Mouse (Mus musculus) c-Kit-positive CD71-positive TER-119-positive erythroid progenitor cells, embryonic 14.5 days (primary cell): ENCODE measurements at regions not wholly inside any gene's neighbourhood (a gene's known extent, or its start where the extent isn't known, plus 50 kb on each side); places are given as distances from the start of the nearest gene placed in this dataset.

Experiments
- DNase-seq: peaks from one replicate; pipeline ENCODE4 v3.0.0-alpha.2; 2013; ENCODE audit warnings: low spot score

DNA sequence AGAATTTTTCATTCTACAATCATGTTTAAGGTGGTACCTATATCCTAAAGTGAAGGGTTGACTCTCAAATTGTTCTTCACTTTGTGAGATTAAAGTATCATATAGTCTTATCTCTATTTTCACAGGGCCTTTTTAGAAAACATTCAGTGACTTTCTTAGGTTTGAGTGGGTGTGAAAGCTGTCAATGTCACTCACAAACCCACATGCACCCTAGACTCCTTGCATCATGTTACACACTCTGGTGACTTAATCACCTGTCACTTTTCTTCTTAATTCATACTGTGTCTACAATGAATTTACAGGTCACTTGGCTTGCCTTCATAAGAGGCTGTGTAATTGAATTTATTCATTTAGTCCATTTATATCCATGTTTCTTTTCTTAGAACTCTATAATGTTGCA, 1026.8 kb upstream of the Alcam start:
- no peak for DNase-seq

DNA sequence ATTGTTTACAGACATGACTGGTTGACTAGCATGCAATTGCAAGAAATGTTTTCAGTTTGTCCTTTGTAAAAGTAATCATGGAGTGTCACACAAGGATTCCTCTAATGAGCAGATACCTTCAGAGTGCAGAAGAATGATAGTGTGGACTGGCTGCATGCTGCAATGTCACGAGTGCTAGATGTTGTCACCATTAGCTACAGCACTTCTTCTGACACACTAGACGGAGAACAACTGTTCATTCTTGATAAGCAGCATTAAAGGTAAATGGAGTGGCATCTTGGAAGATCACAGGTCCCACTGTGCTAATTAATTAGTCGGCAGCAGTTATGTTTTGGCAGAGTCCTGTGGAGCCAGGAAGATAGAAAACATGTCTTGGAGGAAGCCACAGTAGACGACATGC, 985.6 kb upstream of the Alcam start:
- no peak for DNase-seq

DNA sequence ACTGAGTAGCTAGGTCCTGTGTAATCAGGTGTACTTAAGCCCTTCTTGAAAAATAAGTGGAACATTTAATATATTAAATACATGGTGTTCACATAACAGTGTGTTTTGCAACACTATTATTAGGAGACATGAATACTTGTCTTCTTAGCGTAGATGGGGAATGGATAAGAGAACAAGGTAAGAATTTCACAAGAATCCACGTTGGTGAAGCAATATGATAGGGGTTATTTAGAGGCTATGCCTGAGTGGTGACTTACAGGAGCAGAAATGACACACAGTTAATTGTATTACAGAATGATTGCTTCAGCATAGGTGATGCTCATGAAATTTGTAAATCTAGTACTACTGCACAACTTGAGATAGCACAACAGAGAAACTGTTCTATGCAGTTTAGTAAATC, 964.5 kb upstream of the Alcam start:
- no peak for DNase-seq

DNA sequence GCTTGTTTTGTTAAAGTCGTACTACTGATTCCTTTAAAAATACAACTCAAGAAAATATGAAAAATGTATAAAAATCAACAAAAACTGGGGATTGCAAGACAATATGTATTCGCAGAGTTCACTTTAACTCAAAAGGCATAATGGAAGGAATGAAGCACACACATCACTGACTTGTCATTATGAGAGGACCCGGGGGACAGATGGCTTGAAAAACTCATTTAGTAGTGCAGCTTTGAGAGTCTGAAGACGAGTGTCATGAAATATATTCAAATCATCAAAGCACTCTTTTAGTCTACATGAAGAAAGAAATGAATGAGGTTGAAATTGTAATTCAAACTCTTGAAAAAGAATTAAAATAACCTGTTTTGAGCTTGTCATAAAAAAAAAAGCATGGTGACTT, 931.3 kb upstream of the Alcam start:
- DNase-seq: no peak

DNA sequence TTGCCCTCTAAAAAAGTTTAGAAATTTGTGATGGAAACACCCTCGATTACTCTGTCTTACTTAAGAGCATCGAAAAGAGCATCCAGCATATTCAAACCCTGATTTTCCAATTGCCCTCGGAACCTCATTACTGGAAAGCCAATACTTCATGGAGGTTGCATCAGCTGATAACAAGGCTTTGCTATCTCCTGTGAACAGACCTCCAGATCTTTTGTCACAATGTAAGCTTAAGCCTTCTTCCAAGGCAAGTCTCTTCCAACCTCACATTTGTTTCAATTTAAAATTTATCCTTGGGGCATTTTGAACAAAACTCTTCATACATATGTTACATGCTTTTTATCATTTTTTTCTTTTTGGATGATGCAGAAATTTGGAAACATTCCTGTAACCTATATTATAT, 888.3 kb upstream of the Alcam start:
- no peak for DNase-seq

DNA sequence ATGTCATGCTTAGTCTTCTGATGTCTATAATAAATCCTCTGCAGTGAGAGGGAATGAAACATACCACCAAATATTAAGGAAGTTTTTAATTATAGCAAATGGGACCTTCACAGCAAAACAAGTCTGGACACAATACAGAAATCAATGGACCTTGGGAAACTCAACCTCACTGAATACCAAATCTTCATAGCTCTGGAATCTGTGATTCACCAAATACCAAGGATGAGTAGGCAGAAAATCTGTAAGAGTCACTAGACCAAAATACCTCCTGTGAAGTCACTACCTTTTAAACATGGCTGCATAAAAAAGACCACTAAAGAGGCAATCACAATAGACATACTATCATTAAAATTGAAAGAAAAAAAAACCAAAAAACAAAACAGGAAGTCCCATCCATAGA, 872.5 kb upstream of the Alcam start:
- no peak for DNase-seq

DNA sequence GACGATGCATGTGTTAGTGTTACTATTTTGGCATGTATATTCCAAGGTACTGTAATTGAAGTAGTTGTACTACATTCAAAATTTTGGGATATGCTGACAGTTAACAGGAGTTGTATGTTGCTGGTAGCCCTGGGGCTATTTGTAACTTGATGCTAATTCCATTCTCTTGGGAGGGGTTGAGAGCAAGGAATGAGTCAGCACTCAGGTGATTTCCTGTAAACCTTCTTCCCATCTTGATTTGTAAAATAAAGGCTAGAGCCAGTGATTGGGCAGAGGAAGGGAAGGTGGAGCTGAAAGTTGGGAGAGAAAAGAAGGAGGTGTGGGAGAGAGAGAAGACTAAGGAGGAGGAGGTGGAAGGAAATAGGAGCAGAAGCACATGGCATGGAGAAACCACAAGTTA, 838.2 kb upstream of the Alcam start:
- DNase-seq: no peak

DNA sequence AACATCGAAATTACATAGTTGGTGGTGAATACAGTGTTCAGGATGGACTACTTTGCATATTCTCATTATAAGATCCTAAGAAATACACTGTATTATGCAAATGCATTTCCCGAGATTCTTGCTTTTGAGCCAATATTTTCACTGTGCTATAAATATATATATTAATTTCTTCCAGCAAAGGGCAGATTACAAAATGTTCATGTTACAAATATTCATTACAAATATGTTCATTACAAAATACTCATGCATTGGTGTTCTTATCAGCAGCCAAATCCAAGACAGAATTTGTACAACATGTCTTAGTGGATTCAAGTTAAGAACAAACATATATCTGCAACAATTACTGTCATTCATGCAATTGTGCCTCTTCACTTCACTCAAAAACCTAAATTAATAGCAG, 828.1 kb upstream of the Alcam start:
- DNase-seq: no peak

DNA sequence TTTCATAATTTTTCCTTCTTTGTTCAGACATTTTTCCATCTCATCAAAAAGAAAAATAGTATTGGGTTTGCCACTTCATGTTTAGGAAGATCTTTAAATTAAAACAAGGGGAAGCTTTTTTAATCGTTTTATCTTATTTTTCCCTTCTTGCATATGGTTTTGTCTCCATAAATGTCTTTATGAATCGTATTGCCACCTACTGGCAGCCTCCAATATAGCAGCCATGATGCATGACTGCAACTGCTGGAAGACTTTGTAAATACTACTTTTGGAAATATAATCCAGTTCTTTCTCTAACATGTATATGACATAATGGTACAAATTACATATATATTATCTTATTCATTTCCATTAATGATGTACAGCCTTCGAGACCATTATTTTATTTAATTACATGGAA, 812.2 kb upstream of the Alcam start:
- peak; percentile 10 for DNase-seq

DNA sequence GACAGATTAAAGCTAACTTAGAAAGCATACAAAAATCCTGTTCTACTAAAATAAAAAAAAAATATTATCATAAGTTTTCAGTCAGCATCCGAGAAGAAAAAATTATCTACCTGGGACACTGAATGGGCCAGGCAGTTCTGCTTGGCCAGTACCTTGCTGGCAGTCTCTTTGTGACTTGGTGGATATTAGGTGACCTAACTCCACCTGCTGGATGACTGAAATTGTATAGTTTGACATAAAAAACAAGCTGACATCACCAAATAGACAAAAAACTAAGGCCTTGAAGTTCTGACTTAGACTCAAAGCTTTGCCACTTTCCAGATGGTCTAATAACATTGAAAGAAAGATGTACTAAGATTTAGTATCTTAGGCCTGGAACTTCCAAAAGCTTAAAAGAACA, 791.5 kb upstream of the Alcam start:
- no peak for DNase-seq

DNA sequence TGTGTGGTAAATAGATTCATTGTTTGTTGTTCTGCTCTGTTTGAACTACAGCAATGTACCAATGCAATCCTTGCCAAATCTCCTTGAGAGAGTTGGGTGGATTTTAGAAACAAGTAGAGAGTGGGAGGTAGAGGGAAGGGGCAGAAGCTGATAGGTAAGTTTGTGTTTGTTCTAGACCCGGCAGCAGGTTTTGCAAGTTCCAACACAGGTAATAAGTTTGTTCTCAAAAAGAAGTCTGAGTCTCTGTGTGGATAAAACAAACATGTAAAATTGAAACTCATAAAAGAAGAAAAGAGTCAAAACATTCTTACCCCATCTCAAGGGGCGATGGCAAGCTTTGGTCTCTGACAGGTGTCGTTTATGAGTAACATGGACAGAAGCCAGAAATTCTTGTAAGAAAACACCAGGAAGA, 788.3 kb upstream of the Alcam start:
- DNase-seq: no peak

DNA sequence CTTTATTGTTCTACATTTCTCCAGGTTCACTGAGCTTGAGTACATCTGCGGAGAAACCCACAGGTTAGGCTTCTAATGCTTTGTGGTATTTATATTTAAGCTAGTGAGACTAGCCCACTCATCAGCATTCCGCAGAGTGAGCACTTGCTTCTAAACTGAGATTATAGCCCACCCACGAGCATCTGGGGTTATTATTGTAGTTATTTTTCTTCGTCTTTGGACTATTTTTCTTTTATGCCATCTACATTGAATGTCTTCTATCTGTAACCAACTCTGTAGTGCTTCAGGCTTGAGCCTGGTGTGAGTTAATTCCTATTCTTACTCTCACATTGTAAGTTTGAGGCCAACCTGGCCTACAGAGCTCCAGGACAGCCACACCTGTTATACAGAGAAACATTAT, 765.0 kb upstream of the Alcam start:
- DNase-seq: no peak

DNA sequence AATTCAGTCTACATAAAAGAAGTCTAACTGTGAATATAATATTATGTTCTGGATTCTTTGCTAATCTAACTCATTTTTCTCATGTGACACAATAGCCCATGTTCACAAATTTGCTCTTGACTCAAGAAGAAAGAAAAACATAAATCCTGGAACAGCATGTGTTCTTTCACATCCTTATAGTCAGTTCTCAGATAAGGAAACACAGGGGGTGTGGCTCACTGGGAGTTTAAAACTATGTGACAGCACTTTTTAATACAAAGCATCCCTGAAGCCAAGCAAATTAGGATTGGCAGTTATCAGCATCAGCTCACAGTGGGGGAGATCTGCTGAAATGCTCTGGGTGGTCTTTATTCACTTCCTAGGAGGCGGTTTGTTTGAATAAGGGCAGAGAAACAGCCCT, 747.6 kb upstream of the Alcam start:
- DNase-seq: no peak

DNA sequence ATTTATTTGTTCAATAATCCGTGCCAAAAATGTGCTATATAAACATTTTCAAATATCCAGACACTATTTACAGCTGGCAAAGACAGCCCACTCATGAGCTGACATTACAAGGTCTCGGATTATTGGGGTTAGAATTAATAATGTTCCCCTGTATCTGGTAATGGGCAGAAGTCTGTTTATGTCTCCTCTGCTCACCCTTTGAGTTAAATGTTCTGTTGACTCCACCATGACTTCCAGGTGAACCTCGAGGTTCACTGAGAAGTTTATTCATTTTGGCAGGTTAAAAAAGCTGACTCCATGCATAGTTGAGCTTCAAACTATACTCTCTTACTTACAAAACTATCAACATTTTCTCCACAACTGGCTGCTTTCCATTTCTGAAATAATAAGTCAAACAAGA, 732.6 kb upstream of the Alcam start:
- no peak for DNase-seq

DNA sequence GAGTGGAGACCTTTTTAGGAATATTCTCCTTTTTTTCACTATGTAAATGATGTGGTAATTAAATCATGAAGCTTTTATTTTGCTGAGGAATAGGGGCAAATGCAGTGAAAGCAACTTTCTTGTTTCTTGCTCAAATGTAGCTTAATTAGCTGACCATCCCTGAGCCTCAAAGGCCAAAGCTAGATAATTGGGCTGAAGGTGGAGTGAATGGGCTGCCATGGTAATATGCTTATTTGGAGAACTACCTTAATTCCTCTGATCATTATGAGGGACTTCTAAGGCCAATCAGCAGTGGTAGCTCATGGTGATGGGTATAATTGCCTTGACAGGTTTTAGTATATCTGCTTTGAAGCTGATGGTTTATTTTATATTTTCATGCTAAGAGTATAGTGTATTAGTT, 702.5 kb upstream of the Alcam start:
- DNase-seq: no peak

DNA sequence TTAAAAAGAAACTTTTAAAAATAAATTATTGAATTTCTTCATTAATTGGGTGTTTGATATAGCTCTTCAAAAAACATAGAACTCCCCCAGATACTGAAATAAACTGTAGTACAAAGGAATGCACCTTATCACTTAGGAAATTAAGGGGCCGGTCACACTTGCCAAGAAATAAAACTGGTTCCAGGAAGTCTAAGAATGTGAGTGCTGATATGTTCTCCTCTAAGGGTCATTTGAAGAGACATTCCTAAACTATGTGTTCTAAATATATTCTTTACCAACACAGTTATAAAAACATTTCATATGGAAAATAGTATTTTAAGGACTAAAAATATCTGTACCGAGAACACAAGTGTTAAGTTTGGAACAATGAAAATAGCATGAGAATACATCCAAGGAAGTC, 676.8 kb upstream of the Alcam start:
- no peak for DNase-seq

DNA sequence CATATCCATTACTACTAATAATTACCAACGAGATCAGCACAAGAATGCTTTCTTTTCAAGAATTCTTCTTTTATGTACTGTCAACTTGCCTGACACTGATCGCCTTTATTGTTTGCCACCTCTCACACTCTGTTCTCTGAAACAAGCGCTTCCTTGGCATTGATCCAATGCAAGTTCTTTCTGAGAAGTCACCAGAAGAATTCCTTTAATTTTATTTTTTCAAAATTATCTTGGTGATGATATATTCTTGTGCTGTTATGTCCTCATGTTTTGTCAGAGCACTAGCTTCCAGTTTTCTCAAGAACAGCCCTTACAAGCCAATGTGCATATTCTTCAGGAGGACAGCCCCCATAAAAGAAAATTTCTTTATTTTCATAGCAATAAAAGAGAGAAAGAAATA, 654.9 kb upstream of the Alcam start:
- DNase-seq: no peak

DNA sequence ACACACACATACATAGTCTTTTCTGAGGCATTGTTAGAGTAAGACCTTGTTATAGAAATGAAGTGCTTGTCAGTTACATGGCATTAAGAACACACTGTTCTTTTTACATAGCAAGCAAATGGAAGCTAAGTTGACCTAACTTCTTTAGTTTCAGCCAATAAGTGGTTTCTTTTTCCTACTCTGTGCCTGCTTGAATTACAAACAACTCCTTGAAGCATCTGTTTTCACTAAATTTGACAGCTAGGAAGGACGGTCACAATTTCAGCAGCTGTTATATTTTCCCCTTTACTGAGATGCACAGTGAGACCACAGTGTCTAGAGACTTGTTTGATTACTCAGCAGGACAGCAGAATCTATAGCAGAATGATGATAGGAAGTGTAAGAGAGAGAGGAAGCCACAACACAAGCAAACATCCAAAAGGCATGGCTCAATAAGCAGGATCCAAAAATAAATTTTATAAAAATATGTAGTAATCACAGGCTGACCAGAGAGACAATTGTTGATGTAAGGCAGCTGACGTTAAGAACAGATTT, 641.6 kb upstream of the Alcam start:
- DNase-seq: no peak

DNA sequence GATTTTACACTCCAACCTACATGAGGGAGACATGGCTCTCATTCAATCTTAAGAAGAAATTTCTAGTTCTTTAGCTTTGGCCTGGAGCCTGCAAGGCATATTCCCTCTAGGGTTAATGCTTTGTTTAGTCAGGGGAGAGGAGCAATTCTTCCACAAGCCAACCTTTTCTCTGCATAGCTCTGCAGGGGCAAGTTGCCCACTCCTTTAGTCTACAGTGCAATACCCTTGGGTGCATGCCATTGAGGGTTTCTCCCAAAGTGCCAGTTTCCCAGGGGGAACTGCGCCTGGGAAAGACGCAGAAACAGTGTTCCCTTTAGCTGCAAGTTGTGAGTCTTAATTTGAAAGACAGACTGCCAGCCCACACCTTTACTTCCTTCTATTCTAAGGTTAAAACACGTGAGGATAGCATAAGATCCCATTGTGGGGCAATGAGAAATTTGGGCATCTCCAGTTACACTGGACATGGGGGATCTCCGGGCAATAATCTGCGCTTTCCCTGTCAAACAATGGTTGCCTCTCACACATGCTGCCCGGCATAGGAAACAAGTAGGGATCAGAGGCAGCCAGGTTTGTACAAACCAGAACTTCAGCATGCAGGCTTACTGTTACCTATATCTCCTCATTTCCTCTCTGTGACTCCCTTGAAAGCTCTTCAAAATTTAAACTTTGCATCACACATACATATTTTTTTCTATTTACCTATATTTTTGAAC, 620.1 kb upstream of the Alcam start:
- no peak for DNase-seq

DNA sequence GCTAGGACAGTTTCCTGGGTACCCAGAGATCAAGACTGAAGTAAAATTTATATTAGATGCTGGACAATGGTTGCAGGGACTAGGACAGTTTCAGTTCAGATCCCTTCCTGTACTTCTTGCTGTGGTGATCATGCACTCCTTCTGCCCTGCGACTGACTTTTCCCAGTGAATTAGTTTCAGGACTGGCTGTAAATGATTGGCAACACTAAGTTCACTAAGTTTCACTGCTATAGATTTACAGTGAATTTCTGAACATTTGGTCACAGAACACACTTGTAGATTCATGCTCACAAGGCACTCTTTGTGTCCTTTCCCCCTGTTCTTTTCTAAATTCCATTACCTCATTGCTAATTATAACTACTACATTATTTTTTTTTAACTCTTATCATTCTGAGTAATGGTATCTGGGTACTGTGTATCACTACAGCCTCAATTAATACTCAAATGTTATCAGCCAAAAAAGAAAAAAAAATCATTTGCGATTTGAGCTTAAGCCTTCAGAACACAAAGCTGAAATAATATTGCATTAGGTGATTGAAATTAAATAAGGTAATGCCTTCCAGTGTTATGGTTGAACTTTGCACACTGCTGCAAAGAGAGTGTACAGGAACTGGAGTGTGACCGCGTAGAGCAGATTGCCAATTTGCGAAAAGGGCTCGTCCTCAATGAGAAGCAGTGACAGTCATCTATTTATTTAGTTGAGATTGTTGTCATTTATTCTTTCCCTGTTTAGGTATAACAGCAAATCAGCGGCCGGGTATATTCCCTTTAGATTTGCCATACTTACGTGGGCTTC, 618.2 kb upstream of the Alcam start:
- no peak for DNase-seq

DNA sequence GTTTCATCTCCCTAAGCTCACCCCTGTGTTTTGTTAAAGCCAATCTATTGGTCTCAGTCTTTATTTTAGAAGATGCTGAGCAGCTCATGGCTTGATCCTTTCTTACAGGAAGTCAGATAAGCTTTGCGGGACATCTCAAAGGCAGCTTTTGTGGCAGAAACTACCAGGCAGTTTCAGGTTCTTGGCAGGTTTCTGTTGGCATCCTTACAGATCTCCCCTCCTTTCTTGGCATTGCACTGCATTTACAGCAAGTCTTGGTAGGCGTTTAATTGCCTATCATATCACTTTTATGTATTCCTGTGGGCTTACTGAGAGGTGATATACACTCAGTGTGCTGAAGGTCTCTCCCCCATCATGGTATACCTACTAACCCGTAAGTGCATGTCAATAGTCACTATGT, 610.3 kb upstream of the Alcam start:
- no peak for DNase-seq

DNA sequence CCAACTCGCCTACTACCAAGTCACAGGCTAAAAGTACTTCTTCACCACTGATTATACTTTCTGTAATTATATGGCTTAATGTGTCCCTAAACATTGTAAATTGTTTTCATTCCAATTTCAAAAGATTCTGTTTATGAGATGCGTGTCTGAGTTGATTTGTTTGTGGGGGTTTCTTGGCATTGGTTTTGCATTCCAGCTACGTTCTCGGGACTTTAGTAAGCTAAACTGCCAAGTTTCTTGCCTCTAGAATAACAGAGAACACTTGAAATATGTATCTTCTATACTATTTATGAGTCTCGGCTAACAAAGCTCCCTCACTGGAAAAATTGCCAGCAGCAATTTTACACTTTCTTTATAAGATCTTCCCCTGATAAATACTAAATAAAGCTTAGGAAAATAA, 609.2 kb upstream of the Alcam start:
- no peak for DNase-seq

DNA sequence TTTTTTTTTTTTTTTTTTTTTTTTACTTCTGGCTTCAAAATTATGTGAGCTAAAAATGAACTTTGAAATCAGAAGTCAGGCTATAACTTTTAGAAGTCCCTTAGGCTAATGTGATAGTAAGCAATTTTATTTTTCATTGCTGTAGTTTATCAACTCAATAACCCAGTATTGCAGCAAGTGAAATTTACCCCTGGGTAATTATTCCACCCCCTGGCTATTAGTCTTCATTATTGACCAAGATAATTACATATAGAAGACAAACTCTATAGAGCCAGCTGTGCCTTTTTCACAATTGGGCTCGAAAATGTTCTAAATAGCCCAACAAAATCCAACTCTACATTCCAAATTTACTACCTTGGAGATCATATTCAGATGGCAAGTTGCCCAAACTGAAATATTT, 572.2 kb upstream of the Alcam start:
- DNase-seq: no peak

DNA sequence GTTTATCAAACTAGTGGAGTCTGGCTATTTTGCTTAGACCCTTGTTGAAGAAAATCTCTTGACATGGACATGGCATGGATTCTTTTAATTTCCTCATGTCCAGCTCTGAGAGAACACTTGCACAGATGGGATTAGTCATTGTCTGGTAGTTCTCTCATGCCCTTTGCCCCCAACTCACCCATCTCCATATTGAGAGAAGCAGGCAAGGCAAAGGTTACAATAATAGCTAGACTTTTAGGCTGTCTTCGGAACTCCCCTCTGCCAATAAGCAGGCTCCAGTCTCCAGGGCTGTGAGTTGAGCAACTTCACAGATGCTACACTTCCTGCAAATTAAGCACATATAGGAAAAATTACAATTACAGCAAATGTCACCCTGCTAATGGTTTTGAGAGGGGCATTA, 558.0 kb upstream of the Alcam start:
- no peak for DNase-seq
